Mouse (Mus musculus): ENCODE data around the gene Tm6sf1.

- TF ChIP-seq MAFK (IDR thresholded peaks at IDR 0.05; ENCODE audit: insufficient read depth, low read depth, low read length): no peak
- no peak for TF ChIP-seq ZC3H11A (IDR thresholded peaks at IDR 0.05; ENCODE audit: borderline replicate concordance, low read depth, low read length)
- no peak for TF ChIP-seq HCFC1 (IDR thresholded peaks at IDR 0.05; ENCODE audit: borderline replicate concordance, insufficient read depth, low read length)
- no peak for TF ChIP-seq CHD2 (IDR thresholded peaks at IDR 0.05; ENCODE audit: low read depth, low read length)
- no peak for TF ChIP-seq ZNF384 (IDR thresholded peaks at IDR 0.05; ENCODE audit: low read depth, low read length)
Measured at GRCm38 (mm10) chr7:81847010-81847409, 11.8 kb upstream of the Tm6sf1 start.

Data from ES-E14 (cell line).